ENCODE assay signal across 10 mouse cellular contexts in genomic region chr9:44074395-44075275, GRCm38 (mm10). TPM values are rescaled to one million over a fixed set of nuclear protein-coding genes. Genes with fewer than 3 reads are reported as not detected.
DNase-seq lines count a peak whose midpoint lies in the region.
"Had no signal": no experiment of that assay in that cellular context is flagged by ENCODE, and none has a peak within 500 bp of the region (broad histone marks: within the 10 kb centered on the region; RNA-seq: fewer than 3 reads in every experiment).

No protein-coding gene starts in this region.

- peak; percentile 60 to 80 for DNase-seq in adrenal gland, adult (ENCODE audit: inconsistent age in 2 of 2, low spot score in 1 of 2)
- DNase-seq in adrenal gland, adult 2 months: no peak
- DNase-seq in layer of hippocampus, adult 9-11 months: peak; percentile 45
- no peak for DNase-seq in layer of hippocampus, adult 9-10 months (ENCODE audit: low spot score)
- DNase-seq in T-cell, adult 2 months (ENCODE audit: low spot score): peak; percentile 18
- DNase-seq in kidney, postnatal 10 days: peak; percentile 63
- no peak for DNase-seq in frontal cortex, postnatal 10 days (ENCODE audit: low spot score in 2 of 2)
- DNase-seq in urinary bladder, postnatal 14 days (ENCODE audit: low spot score): no peak

RNA-seq across cellular contexts. Expression of gene Usp2, which starts 7.8 kb away (rescaled TPM):
- total RNA-seq in adrenal gland, adult 2 months (2021): 10 to 100 TPM; 33.7 to 60.9 TPM
- polyA plus RNA-seq in adrenal gland, adult 2 months (2012; rRNA removed): 10.9 and 15.2 TPM in 2 replicates

RNA-seq across cellular contexts. Expression of gene Mfrp, which starts 26.9 kb away (rescaled TPM):
- total RNA-seq in adrenal gland, adult 2 months (2021): under 1 TPM in 1 of 2 experiments, not detected in 1; 0.10 TPM
- 0.40 TPM in 1 of 2 replicates, not detected in the other for polyA plus RNA-seq in adrenal gland, adult 2 months (2012; rRNA removed)
- polyA plus RNA-seq: liver, embryonic 16.5 days had no signal

RNA-seq across cellular contexts. Expression of gene Thy1, which starts 31.5 kb away (rescaled TPM):
- total RNA-seq in adrenal gland, adult 2 months (2021): 10 to 100 TPM; 46.9 to 49.6 TPM
- polyA plus RNA-seq in adrenal gland, adult 2 months (2012; rRNA removed): 25.0 and 26.5 TPM in 2 replicates
- polyA plus RNA-seq: C2C12 had no signal

RNA-seq across cellular contexts. Expression of gene C1qtnf5, which starts 32.4 kb away (rescaled TPM):
- total RNA-seq in adrenal gland, adult 2 months (2021): 10 to 100 TPM; 11.2 to 17.6 TPM
- polyA plus RNA-seq in adrenal gland, adult 2 months (2012; rRNA removed): 32.4 and 34.3 TPM in 2 replicates

RNA-seq across cellular contexts. Expression of gene Gm49380, which starts 38.7 kb away (rescaled TPM):
- under 1 TPM; 0.12 to 0.76 TPM for total RNA-seq in adrenal gland, adult 2 months (2021)
- 1.1 TPM in 1 of 2 replicates, not detected in the other for polyA plus RNA-seq in adrenal gland, adult 2 months (2012; rRNA removed)
- polyA plus RNA-seq: liver, embryonic 16.5 days had no signal

Comparison
In these comparisons a context has a peak if more than half of its experiments do, and no peak if none do; other contexts are left out.
1. DNase-seq: peak in adrenal gland, adult (2 of 2), layer of hippocampus, adult 9-11 months (single experiment), T-cell, adult 2 months (single experiment) and kidney, postnatal 10 days (single experiment); none in adrenal gland, adult 2 months (single experiment), layer of hippocampus, adult 9-10 months (single experiment), frontal cortex, postnatal 10 days (0 of 2) and urinary bladder, postnatal 14 days (single experiment).